Mouse (Mus musculus) forebrain, embryonic 15.5 days (tissue): ENCODE measurements around the gene Zfp593. TPM values are rescaled to one million over a fixed set of nuclear protein-coding genes. Genes with fewer than 3 reads are reported as not detected.

Source experiments
- ATAC-seq: fragments of 200-750 bp; cut with Nextera tagmentation; replicated peaks from 2 replicates; pipeline ENCODE4 v1.8.0; 2017; ENCODE audit warnings: mild to moderate bottlenecking, moderate TSS enrichment, moderate library complexity
- H3K27ac ChIP-seq: fragments of 300-500 bp; sonication (generic); replicated peaks from 2 replicates; pipeline ENCODE4 v1.5.1; 2015; ENCODE audit warnings: mild to moderate bottlenecking, inconsistent platforms
- H3K27me3 ChIP-seq: fragments of 300-500 bp; sonication (generic); 2 replicates; pipeline ENCODE4 v1.6.1; 2015; ENCODE audit warnings: inconsistent platforms
- H3K36me3 ChIP-seq: fragments of 300-500 bp; sonication (generic); 2 replicates; pipeline ENCODE4 v1.6.1; 2015; ENCODE audit warnings: mild to moderate bottlenecking, inconsistent platforms
- H3K4me1 ChIP-seq: fragments of 300-500 bp; sonication (generic); 2 replicates; pipeline ENCODE4 v1.6.1; 2015; ENCODE audit warnings: inconsistent platforms
- H3K4me2 ChIP-seq: fragments of 300-500 bp; sonication (generic); replicated peaks from 2 replicates; pipeline ENCODE4 v1.6.1; 2015; ENCODE audit warnings: mild to moderate bottlenecking, inconsistent platforms
- H3K4me3 ChIP-seq: fragments of 300-500 bp; sonication (generic); 2 replicates; pipeline ENCODE4 v1.5.1; 2015; ENCODE audit warnings: mild to moderate bottlenecking, inconsistent platforms
- H3K9ac ChIP-seq: fragments of 300-500 bp; sonication (generic); replicated peaks from 2 replicates; pipeline ENCODE4 v1.6.1; 2015; ENCODE audit warnings: mild to moderate bottlenecking, inconsistent platforms
- H3K9me3 ChIP-seq: fragments of 300-500 bp; sonication (generic); 2 replicates; pipeline ENCODE4 v1.6.1; 2016; ENCODE audit warnings: inconsistent platforms
- WGBS: fragments of 180-500 bp; shearing (Covaris S2); methylation state at CpG from one replicate; pipeline ENCODE4 v1.1.7; 2015; ENCODE audit warnings: mixed read lengths; 5-methylcytosine and 5-hydroxymethylcytosine counted together
- polyA plus RNA-seq: library from polyadenylated mRNA; unstranded; fragments of >200 nt; fragmentation: Nextera tagmentation; extraction: Ambion mirVana; gene quantifications from 2 replicates; pipeline ENCODE4 v1.2.1, GENCODE M21; 2015

Zfp593 gene
- polyA plus RNA-seq, 1 experiment from 2014 or later: 17.8 TPM

DNA sequence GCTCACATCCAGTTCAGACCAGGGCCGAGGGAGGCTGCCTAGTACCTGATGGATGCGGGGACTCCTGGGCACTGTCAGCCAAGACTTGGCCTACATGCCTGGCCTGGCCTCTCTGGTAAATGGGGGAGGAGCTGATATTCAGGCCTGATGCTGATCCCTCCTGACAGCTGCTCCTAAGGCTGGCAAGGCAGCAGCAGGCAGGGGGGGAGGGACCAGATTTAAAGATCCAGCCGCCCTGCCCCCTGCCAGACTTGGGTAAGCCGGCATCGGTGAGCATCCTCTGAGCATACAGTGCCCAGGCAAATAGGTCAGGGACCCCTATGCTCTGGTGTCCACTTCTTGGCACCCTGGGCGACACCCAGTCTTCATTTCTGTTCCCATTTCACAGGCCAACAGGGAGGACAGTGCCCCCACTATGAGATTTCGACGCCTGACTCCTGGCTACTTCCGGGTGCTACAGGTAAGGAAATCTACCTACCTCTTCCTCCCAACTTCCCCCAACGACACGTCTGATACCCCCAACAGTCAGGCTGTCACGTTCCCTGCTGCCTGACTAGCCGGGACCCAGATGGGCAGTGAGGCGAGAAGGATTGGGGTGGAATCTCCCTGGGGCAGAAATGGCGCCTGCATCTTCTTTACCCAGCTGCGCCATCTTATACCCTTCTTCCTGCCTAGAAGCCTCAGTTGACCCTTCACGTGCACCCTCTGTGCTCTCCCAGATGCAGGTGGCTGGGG lies 1.7 kb downstream of the Zfp593 start, which contains the start of gene E130218I03Rik:
Gene E130218I03Rik (plus strand): TSS at position 147 of the 735 bp plus-strand sequence.
- Histone ChIP-seq H3K4me3 (peak within 1 kb of the TSS; percentile 84), H3K27me3 (peaks cover 22% of the 10 kb centered on the region), H3K36me3 (no peaks in the 10 kb centered on the region), H3K9me3 (no peaks in the 10 kb centered on the region), H3K4me1 (peaks cover 23% of the 10 kb centered on the region), H3K27ac (no peak within 1 kb of the TSS), H3K4me2 (peak within 1 kb of the TSS; percentile 97), H3K9ac (no peak within 1 kb of the TSS; the same call in 1 of the 2 replicates)
- WGBS: 95% methylated on average over 17 of the region's 17 CpGs
- no peak for ATAC-seq

DNA sequence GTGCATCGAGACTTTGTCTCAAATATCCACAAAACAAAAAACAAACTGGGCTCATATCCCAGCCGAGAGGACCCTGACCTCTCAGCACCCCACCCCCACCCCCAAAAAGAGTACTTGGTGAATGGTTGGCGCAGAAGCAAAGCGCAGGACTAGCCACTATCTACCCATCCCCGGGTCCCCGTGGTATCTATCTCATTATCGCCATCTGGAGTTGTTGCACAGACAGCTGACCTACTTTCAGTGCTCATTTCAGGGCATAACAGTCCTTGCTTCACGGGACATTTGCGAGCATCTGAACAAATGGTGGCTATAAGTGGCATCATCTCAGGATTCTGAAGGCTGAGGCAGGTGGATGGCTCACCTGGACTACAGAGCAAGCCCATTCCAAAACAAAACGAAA lies 6.7 kb downstream of the Zfp593 start:
- H3K9me3 ChIP-seq: no peaks in the 10 kb centered on the region
- H3K4me2 ChIP-seq: no peak overlapping the region
- no peak overlapping the region for H3K9ac ChIP-seq
- WGBS: 12% methylated on average over 10 of the region's 10 CpGs
- H3K36me3 ChIP-seq: no peaks in the 10 kb centered on the region
- peaks cover 9% of the 10 kb centered on the region; the same call in 1 of the 2 replicates for H3K27me3 ChIP-seq
- no peak for ATAC-seq
- no peak overlapping the region for H3K27ac ChIP-seq
- no peak overlapping the region for H3K4me3 ChIP-seq
- H3K4me1 ChIP-seq: 0 out of 2 replicates have a peak, but pooled peaks cover 3% of the 10 kb centered on the region

DNA sequence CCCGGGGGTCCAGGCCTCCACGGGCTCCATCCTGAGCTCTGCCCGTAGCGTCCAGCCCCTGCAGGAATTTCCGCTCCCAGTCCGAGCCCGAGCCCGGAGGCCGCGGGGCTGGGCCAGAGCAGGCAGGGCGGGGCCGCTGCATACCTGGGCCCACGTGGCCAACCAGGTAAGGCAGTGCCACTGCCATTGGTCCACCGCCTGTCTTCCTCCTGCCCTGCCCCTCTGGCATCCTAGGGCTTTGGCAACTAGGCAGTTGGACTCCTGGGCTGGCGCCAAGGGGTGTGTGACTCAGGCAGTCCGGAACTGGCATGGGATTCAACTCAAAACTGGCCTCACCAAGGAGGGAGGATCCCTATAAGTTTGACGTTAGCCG lies 7.1 kb downstream of the Zfp593 start, which contains the start of gene Cnksr1:
Gene Cnksr1 (minus strand): TSS at position 121 of the 373 bp plus-strand sequence.
- Histone ChIP-seq H3K4me3 (no peak within 1 kb of the TSS), H3K4me2 (no peak within 1 kb of the TSS), H3K9me3 (no peaks in the 10 kb centered on the region), H3K36me3 (no peaks in the 10 kb centered on the region), H3K27me3 (peaks cover 9% of the 10 kb centered on the region; the same call in 1 of the 2 replicates), H3K27ac (no peak within 1 kb of the TSS), H3K4me1 (0 out of 2 replicates have a peak, but pooled peaks cover 3% of the 10 kb centered on the region), H3K9ac (no peak within 1 kb of the TSS)
- WGBS: 1% methylated on average over 18 of the region's 18 CpGs
- ATAC-seq: no peak

DNA sequence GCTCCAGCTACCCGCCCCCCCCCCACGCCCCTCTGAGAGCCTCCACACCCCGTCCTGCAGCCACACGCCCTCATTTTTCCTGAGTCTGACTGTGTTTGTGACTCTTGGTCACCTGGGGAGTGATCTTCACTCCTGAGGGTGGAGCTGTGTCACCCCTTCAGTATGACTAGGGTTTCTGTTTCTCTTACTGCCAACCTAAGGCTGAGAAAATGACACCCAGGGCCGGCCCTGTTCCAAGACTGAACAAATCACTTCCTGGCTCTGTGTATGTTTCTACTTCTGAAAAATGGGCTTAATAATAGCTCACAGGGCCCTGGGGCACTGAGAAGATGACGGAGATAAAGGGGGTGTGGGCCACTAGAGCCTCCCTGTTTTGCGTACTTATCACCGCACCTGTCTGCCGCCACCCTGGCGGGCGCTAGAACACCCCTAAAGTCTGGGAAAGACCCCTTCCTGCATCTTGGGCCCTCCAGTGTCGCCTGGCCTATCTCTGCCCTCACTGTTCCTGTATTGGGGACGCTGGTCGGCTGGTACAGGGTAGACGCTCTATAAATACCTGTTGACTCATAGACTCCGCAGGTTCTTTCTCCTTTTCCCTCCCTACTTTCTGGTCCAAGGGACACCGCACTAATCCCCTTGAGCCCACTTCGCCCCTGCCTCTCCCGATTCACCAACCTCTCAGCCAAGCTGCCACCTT lies 7.7 kb downstream of the Zfp593 start:
- 0 out of 2 replicates have a peak, but pooled peaks cover 3% of the 10 kb centered on the region for H3K4me1 ChIP-seq
- H3K36me3 ChIP-seq: no peaks in the 10 kb centered on the region
- no peaks in the 10 kb centered on the region for H3K9me3 ChIP-seq
- H3K4me2 ChIP-seq: no peak overlapping the region
- H3K27me3 ChIP-seq: peaks cover 9% of the 10 kb centered on the region; the same call in 1 of the 2 replicates
- no peak for ATAC-seq
- H3K27ac ChIP-seq: no peak overlapping the region
- WGBS: 22% methylated on average over 19 of the region's 19 CpGs
- no peak overlapping the region for H3K9ac ChIP-seq
- H3K4me3 ChIP-seq: no peak overlapping the region

DNA sequence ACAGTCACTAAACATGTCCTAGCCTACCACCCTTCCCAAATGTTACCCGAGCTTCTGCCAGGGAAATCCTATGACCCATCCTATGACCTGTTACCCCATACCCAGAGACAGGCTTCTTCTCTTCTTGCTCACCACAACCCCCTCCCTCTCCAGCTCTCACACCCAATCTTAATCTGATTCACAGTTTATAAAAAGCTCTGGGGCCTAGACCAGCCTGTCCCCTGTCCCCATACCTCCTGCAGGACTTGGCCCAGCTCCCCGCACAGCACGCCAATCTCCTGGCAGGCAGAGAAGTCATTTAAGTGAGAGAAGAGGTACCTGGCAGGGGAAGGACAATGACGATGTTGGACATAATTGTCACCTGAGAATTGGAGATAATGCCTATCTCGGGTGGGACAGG lies 10.5 kb downstream of the Zfp593 start:
- ATAC-seq: no peak
- no peak overlapping the region for H3K4me2 ChIP-seq
- H3K27ac ChIP-seq: no peak overlapping the region
- H3K4me3 ChIP-seq: no peak overlapping the region
- 0 out of 2 replicates have a peak, but pooled peaks cover 3% of the 10 kb centered on the region for H3K4me1 ChIP-seq
- WGBS: 78% methylated on average over 5 of the region's 5 CpGs
- no peak overlapping the region for H3K9ac ChIP-seq
- H3K36me3 ChIP-seq: no peaks in the 10 kb centered on the region
- H3K27me3 ChIP-seq: peaks cover 9% of the 10 kb centered on the region; the same call in 1 of the 2 replicates
- H3K9me3 ChIP-seq: no peaks in the 10 kb centered on the region

DNA sequence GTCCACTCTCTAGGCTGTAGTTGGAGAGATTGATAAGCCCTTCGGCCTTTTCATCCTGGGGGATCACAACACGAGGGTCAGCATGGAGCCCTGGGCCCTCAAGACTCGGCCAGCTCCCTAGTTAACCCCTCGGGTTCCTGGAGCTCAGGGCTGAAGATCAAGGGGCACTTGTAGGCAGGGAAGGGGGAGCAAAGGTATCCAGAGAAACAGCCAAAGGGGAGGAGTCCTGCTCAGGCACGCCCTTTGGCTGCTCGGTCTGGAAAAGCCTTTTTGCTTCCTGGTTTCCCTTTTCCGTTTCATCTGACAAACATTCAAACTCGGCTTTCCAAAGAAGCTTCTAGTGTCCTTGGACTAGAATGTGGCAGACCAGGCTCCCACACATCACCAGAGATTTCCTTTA lies 15.0 kb downstream of the Zfp593 start:
- Histone ChIP-seq H3K4me1 (no peaks in the 10 kb centered on the region), H3K27me3 (no peaks in the 10 kb centered on the region), H3K36me3 (no peaks in the 10 kb centered on the region), H3K4me2 (no peak overlapping the region), H3K9me3 (no peaks in the 10 kb centered on the region), H3K9ac (no peak overlapping the region), H3K4me3 (no peak overlapping the region), H3K27ac (no peak overlapping the region)
- no peak for ATAC-seq
- 45% methylated on average over 8 of the region's 8 CpGs for WGBS

DNA sequence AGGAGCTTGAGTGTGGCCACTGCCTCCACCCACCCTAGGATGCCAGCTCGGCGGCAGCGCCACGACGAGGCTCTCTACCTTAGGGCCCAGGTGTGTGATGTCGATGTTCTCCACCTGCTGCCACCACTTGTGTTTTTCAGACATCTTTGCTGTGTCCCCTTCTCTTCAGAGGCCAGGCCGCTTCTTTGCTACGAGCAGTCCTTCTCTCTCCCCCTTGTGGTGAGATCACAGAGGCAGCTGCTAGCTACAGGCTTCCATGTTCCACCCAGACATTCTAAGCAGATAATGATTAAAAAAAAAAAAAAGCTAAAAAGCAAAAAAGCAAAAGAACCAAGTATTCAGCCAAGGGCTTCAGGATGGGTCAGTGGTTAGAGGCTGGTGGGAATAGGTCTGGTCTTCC lies 18.2 kb downstream of the Zfp593 start, which contains the start of gene Catsper4:
Gene Catsper4 (minus strand): TSS at position 190 of the 400 bp plus-strand sequence.
- 79% methylated on average over 8 of the region's 8 CpGs for WGBS
- no peak within 1 kb of the TSS for H3K9ac ChIP-seq
- no peak for ATAC-seq
- no peak within 1 kb of the TSS for H3K27ac ChIP-seq
- H3K36me3 ChIP-seq: no peaks in the 10 kb centered on the region
- H3K9me3 ChIP-seq: no peaks in the 10 kb centered on the region
- no peaks in the 10 kb centered on the region for H3K4me1 ChIP-seq
- no peak within 1 kb of the TSS for H3K4me2 ChIP-seq
- H3K27me3 ChIP-seq: no peaks in the 10 kb centered on the region
- H3K4me3 ChIP-seq: no peak within 1 kb of the TSS

DNA sequence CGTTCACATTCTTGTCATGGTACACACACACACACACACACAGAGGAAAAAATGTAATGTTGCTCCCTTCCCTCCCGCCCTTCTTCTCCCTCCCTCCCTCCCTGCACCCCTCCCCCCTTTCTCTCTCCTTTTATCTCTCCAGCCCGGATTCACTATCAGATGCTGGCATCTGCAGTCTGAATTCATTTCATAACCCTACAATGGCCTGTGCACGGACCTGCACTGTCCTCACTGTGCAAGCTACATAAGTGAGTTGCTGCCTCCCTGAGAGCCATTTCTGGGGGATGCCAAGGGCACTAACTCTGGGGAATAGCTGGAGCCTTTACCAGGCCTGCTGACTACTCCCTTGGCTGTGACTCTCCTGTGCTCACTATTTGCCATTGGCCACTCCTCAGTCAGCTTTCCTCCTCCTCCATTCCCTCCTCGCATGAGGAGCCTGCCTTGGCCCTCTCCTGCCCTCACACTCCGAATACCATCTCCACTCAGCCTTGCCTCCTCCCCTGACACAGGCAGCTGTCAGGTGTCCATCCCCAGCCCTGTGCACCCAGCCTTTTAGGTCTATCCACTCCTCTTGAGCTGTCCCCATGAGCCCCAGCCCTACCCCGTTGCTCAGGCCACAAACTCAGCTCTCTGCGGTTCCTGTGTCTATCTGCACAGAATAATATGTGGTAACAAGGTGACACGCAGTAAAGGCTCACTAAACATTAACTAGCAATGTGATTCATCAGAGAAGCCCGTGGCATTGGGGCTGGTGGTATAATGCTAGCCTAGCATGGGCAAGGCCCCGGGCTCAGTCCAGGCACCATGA lies 22.4 kb downstream of the Zfp593 start:
- Histone ChIP-seq H3K36me3 (no peaks in the 10 kb centered on the region), H3K27ac (no peak overlapping the region), H3K4me1 (no peaks in the 10 kb centered on the region), H3K27me3 (no peaks in the 10 kb centered on the region), H3K9me3 (no peaks in the 10 kb centered on the region), H3K4me2 (no peak overlapping the region), H3K9ac (no peak overlapping the region), H3K4me3 (no peak overlapping the region)
- ATAC-seq: no peak
- WGBS: 74% methylated on average over 11 of the region's 11 CpGs

DNA sequence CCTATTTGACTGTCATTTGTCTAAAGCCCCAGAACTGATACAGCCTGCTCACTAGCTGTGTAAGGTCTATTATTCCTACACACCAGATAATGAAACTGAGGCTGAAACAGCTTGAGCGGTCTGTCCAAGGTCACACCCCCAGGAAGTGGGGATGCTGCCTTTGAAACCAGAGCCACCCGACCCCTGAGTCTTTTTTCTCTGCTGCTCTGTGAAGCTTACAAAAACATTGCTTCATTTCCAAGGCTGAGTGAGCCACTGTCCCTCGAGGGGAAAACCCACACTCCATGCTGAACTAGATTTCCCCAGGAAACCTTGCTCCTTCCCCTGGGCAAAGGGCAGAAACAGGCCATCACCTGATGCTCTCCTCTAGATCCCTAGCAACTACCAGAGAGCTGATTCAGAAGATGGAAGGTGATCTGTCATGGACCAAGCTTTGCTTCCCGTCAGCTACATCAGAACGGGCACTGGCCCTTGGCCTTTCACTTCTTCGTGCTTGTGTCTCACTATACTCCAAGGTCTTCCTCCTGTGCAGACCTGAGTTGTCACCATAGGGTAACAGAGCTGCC lies 38.8 kb downstream of the Zfp593 start:
- no peak overlapping the region for H3K27ac ChIP-seq
- no peaks in the 10 kb centered on the region for H3K36me3 ChIP-seq
- no peaks in the 10 kb centered on the region for H3K27me3 ChIP-seq
- ATAC-seq: no peak
- no peaks in the 10 kb centered on the region for H3K9me3 ChIP-seq
- H3K4me2 ChIP-seq: no peak overlapping the region
- no peaks in the 10 kb centered on the region for H3K4me1 ChIP-seq
- H3K4me3 ChIP-seq: no peak overlapping the region
- no peak overlapping the region for H3K9ac ChIP-seq
- 74% methylated on average over 6 of the region's 6 CpGs for WGBS

DNA sequence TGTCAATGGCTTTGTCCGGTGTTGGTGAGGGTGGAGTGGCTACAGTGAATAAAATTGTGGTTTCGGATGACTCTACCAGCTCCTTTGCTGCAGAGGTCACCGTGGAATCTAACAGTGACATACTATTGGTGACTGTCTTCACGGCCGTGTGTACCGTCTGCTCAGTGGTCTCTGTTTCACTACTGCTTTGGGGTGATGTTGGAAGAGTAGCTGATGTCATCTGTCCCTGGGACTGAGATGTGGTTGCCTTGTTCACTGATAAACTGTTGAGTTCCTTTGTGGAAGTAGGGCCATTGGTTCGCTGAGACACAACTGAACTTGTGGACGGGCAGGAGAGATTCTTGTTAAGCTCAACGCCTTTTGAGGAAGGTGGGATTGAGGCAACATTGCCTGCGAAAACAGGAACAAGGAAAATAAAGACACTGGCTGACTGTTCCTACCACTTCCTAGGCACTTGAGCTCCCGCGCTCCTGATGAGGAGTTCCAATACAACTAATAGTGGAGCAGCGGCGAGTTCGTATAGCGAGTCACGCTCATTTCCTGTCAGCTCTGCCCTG lies 42.0 kb downstream of the Zfp593 start:
- Histone ChIP-seq H3K27me3 (no peaks in the 10 kb centered on the region), H3K9ac (no peak overlapping the region), H3K4me1 (no peaks in the 10 kb centered on the region), H3K27ac (no peak overlapping the region), H3K36me3 (no peaks in the 10 kb centered on the region), H3K4me2 (no peak overlapping the region), H3K4me3 (no peak overlapping the region), H3K9me3 (no peaks in the 10 kb centered on the region)
- ATAC-seq: no peak
- WGBS: 93% methylated on average over 17 of the region's 17 CpGs

DNA sequence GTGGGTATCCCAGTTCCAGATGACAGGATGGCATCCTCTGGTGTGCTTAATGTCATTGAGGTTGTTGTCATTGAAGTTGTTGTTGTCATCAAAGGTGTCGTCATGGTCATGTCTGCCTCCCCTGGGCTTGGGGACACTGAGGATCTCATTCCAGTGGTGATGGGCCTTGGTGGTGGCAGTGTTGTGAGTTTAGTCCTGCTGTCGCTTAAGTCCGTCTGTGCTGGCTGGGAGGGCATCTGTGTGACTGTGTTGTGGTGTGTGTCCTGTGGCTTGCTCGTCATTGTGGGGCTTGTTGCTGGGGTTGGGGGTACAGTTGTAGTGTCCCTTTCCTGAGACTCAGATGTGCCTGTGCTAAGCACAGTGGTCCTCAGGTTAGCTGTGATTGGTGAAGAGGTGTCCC lies 42.5 kb downstream of the Zfp593 start, which contains the start of gene Gm7534:
Gene Gm7534 (minus strand): TSS at position 101 of the 400 bp plus-strand sequence.
- H3K27me3 ChIP-seq: no peaks in the 10 kb centered on the region
- no peaks in the 10 kb centered on the region for H3K36me3 ChIP-seq
- 89% methylated on average over 4 of the region's 4 CpGs for WGBS
- H3K9ac ChIP-seq: no peak within 1 kb of the TSS
- H3K4me3 ChIP-seq: no peak within 1 kb of the TSS
- no peak within 1 kb of the TSS for H3K4me2 ChIP-seq
- H3K9me3 ChIP-seq: no peaks in the 10 kb centered on the region
- ATAC-seq: no peak
- H3K27ac ChIP-seq: no peak within 1 kb of the TSS
- no peaks in the 10 kb centered on the region for H3K4me1 ChIP-seq
